Comparison of ENCODE assay signal across 19 mouse cellular contexts in genomic region chr8:8220395-8221031, GRCm38 (mm10).
DNase-seq lines count a peak whose midpoint lies in the region; ATAC-seq and TF ChIP-seq lines count a peak whose summit lies in the region.
"Had no signal": no experiment of that assay in that cellular context is flagged by ENCODE, and none has a peak within 500 bp of the region (broad histone marks: within the 10 kb centered on the region; RNA-seq: fewer than 3 reads in every experiment).

No protein-coding gene starts in this region.

- TF ChIP-seq CTCF in brain, embryonic 14.5 days (IDR thresholded peaks at IDR 0.05; ENCODE audit: borderline replicate concordance, extremely low read depth, insufficient read depth, insufficient read length): no peak

- no peak overlapping the region for H3K9ac ChIP-seq in forebrain, embryonic 11.5 days (ENCODE audit: low read length)
- H3K9ac ChIP-seq in hindbrain, embryonic 15.5 days: no peak overlapping the region
- H3K9ac ChIP-seq in midbrain, embryonic 15.5 days: no peak overlapping the region
- H3K9ac ChIP-seq: embryonic facial prominence, embryonic 13.5 days; heart, embryonic 12.5 days; limb, embryonic 13.5 days; liver, embryonic 14.5 days had no signal

- no peak overlapping the region for H3K4me2 ChIP-seq in forebrain, embryonic 11.5 days (ENCODE audit: low read depth, low read length, severe bottlenecking)
- 0 out of 2 replicates have a peak overlapping the region, but pooled peaks have one; percentile 7 for H3K4me2 ChIP-seq in hindbrain, embryonic 15.5 days
- H3K4me2 ChIP-seq in midbrain, embryonic 15.5 days: 0 out of 2 replicates have a peak overlapping the region, but pooled peaks have one; percentile 10
- H3K4me2 ChIP-seq: heart, embryonic 12.5 days; limb, embryonic 13.5 days had no signal

- ATAC-seq in forebrain, embryonic 11.5 days (replicated peaks; ENCODE audit: low FRiP score): peak; percentile 51; the same call in 1 of the 2 replicates
- no peak for ATAC-seq in hindbrain, embryonic 15.5 days (ENCODE audit: low FRiP score, low read depth)
- ATAC-seq in midbrain, embryonic 15.5 days (replicated peaks): peak; percentile 74
- ATAC-seq: intestine, postnatal 0 days; lung, postnatal 0 days had no signal

- H3K4me1 ChIP-seq in forebrain, embryonic 11.5 days (replicated peaks; ENCODE audit: control insufficient read depth, insufficient read depth, low read length): peaks cover 6% of the 10 kb centered on the region; the same call in 1 of the 2 replicates
- peaks cover 21% of the 10 kb centered on the region for H3K4me1 ChIP-seq in forebrain, embryonic 10.5 days
- no peaks in the 10 kb centered on the region; the same call in 1 of the 2 replicates for H3K4me1 ChIP-seq in hindbrain, embryonic 15.5 days (replicated peaks)
- 0 out of 2 replicates have a peak, but pooled peaks cover 3% of the 10 kb centered on the region for H3K4me1 ChIP-seq in midbrain, embryonic 15.5 days
- H3K4me1 ChIP-seq: heart, embryonic 12.5 days; megakaryocyte, embryonic 14.5 days had no signal

- no peak for TF ChIP-seq POLR2A in brain, embryonic 14.5 days (IDR thresholded peaks at IDR 0.05; ENCODE audit: borderline replicate concordance, extremely low read depth, insufficient read depth, insufficient read length, poor library complexity, severe bottlenecking)

- H3K4me3 ChIP-seq in forebrain, embryonic 11.5 days (ENCODE audit: low read depth, low read length): no peak overlapping the region
- no peak overlapping the region for H3K4me3 ChIP-seq in forebrain, embryonic 10.5 days
- no peak overlapping the region for H3K4me3 ChIP-seq in hindbrain, embryonic 15.5 days
- H3K4me3 ChIP-seq in midbrain, embryonic 15.5 days: no peak overlapping the region
- H3K4me3 ChIP-seq: embryonic facial prominence, embryonic 13.5 days; heart, embryonic 12.5 days; limb, embryonic 13.5 days; megakaryocyte, embryonic 14.5 days had no signal

- DNase-seq in forebrain, embryonic 11.5 days (ENCODE audit: low spot score): no peak
- no peak for DNase-seq in forebrain, embryonic 10.5 days (ENCODE audit: extremely low spot score, low spot score)
- peak; percentile 73 for DNase-seq in brain, embryonic 14.5 days (ENCODE audit: low read depth)
- no peak for DNase-seq in adrenal gland, postnatal 10 days
- no peak for DNase-seq in cerebellum, adult 11 months
- DNase-seq in adrenal gland, postnatal 14 days: no peak
- DNase-seq: cerebellum, adult 18-20 months; cerebellum, postnatal 36 days; kidney, postnatal 14 days had no signal

- WGBS in forebrain, embryonic 11.5 days: 55% methylated on average over 14 of the region's 14 CpGs
- WGBS in forebrain, embryonic 10.5 days: 67% methylated on average over 14 of the region's 14 CpGs
- WGBS in hindbrain, embryonic 15.5 days: 33% methylated on average over 14 of the region's 14 CpGs
- WGBS in midbrain, embryonic 15.5 days: 38% methylated on average over 14 of the region's 14 CpGs

- no peaks in the 10 kb centered on the region for H3K36me3 ChIP-seq in forebrain, embryonic 11.5 days (ENCODE audit: control insufficient read depth, insufficient read depth, low read length)
- H3K36me3 ChIP-seq in forebrain, embryonic 10.5 days (replicated peaks): no peaks in the 10 kb centered on the region
- no peaks in the 10 kb centered on the region for H3K36me3 ChIP-seq in hindbrain, embryonic 15.5 days
- H3K36me3 ChIP-seq in midbrain, embryonic 15.5 days (replicated peaks): no peaks in the 10 kb centered on the region
- H3K36me3 ChIP-seq: embryonic facial prominence, embryonic 13.5 days; heart, embryonic 12.5 days; limb, embryonic 13.5 days had no signal

- no peak overlapping the region for H3K27ac ChIP-seq in forebrain, embryonic 11.5 days (ENCODE audit: low read depth, low read length)
- no peak overlapping the region for H3K27ac ChIP-seq in forebrain, embryonic 10.5 days
- no peak overlapping the region for H3K27ac ChIP-seq in hindbrain, embryonic 15.5 days (replicated peaks)
- H3K27ac ChIP-seq in midbrain, embryonic 15.5 days: no peak overlapping the region
- H3K27ac ChIP-seq: embryonic facial prominence, embryonic 13.5 days; limb, embryonic 13.5 days; liver, embryonic 14.5 days had no signal

- no peaks in the 10 kb centered on the region for H3K27me3 ChIP-seq in forebrain, embryonic 11.5 days (ENCODE audit: control insufficient read depth, insufficient read depth, low read length)
- peaks cover 3% of the 10 kb centered on the region; the same call in 1 of the 2 replicates for H3K27me3 ChIP-seq in forebrain, embryonic 10.5 days (ENCODE audit: poor library complexity, severe bottlenecking)
- no peaks in the 10 kb centered on the region for H3K27me3 ChIP-seq in hindbrain, embryonic 15.5 days
- peaks cover 9% of the 10 kb centered on the region; the same call in 1 of the 2 replicates for H3K27me3 ChIP-seq in midbrain, embryonic 15.5 days (replicated peaks)
- H3K27me3 ChIP-seq: CH12.LX; embryonic facial prominence, embryonic 13.5 days; heart, embryonic 12.5 days; limb, embryonic 13.5 days; megakaryocyte, embryonic 14.5 days had no signal

- no peaks in the 10 kb centered on the region for H3K9me3 ChIP-seq in forebrain, embryonic 11.5 days (ENCODE audit: control insufficient read depth, low read length)
- no peaks in the 10 kb centered on the region for H3K9me3 ChIP-seq in forebrain, embryonic 10.5 days
- H3K9me3 ChIP-seq in hindbrain, embryonic 15.5 days: no peaks in the 10 kb centered on the region
- H3K9me3 ChIP-seq in midbrain, embryonic 15.5 days: no peaks in the 10 kb centered on the region
- H3K9me3 ChIP-seq: embryonic facial prominence, embryonic 13.5 days; heart, embryonic 12.5 days; limb, embryonic 13.5 days had no signal
